Mouse (Mus musculus) forebrain, embryonic 13.5 days (tissue): ENCODE measurements at regions not wholly inside any gene's neighbourhood (a gene's known extent, or its start where the extent isn't known, plus 50 kb on each side); places are given as distances from the start of the nearest gene placed in this dataset.

Source experiments
- ATAC-seq: fragments of 200-750 bp; cut with Nextera tagmentation; 2 replicates; pipeline ENCODE4 v1.8.0; 2017
- H3K27ac ChIP-seq: fragments of 300-500 bp; sonication (generic); 2 replicates; pipeline ENCODE4 v1.5.1; 2015; ENCODE audit warnings: inconsistent platforms, mild to moderate bottlenecking, moderate library complexity
- H3K27me3 ChIP-seq: fragments of 300-500 bp; sonication (generic); 2 replicates; pipeline ENCODE4 v1.6.1; 2015; ENCODE audit warnings: mild to moderate bottlenecking, inconsistent platforms
- H3K36me3 ChIP-seq: fragments of 300-500 bp; sonication (generic); 2 replicates; pipeline ENCODE4 v1.6.1; 2015; ENCODE audit warnings: mild to moderate bottlenecking, inconsistent platforms; ENCODE audit not compliant: poor library complexity, severe bottlenecking
- H3K4me1 ChIP-seq: fragments of 300-500 bp; sonication (generic); 2 replicates; pipeline ENCODE4 v1.6.1; 2015; ENCODE audit warnings: inconsistent platforms
- H3K4me2 ChIP-seq: fragments of 300-500 bp; sonication (generic); 2 replicates; pipeline ENCODE4 v1.6.1; 2015; ENCODE audit warnings: inconsistent platforms, mild to moderate bottlenecking, moderate library complexity
- H3K4me3 ChIP-seq: fragments of 300-500 bp; sonication (generic); 2 replicates; pipeline ENCODE4 v1.5.1; 2015; ENCODE audit warnings: mild to moderate bottlenecking, inconsistent platforms
- H3K9ac ChIP-seq: fragments of 300-500 bp; sonication (generic); 2 replicates; pipeline ENCODE4 v1.6.1; 2015; ENCODE audit warnings: mild to moderate bottlenecking, inconsistent platforms
- H3K9me3 ChIP-seq: fragments of 300-500 bp; sonication (generic); replicated peaks from 2 replicates; pipeline ENCODE4 v1.6.1; 2016; ENCODE audit warnings: inconsistent platforms
- WGBS: fragments of 180-500 bp; shearing (Covaris S2); methylation state at CpG from one replicate; pipeline ENCODE4 v1.1.7; 2015; 5-methylcytosine and 5-hydroxymethylcytosine counted together

GRCm38 (mm10) chr6:60217840-60218239 is 611.8 kb downstream of the Snca start:
- no peak overlapping the region for H3K4me2 ChIP-seq
- no peak overlapping the region for H3K4me3 ChIP-seq
- H3K9ac ChIP-seq: no peak overlapping the region
- ATAC-seq: no peak
- no peaks in the 10 kb centered on the region for H3K36me3 ChIP-seq
- H3K9me3 ChIP-seq: no peaks in the 10 kb centered on the region
- no peaks in the 10 kb centered on the region for H3K4me1 ChIP-seq
- H3K27me3 ChIP-seq: no peaks in the 10 kb centered on the region
- no peak overlapping the region for H3K27ac ChIP-seq

- peak; percentile 59; the same call in 1 of the 2 replicates for ATAC-seq
- no peaks in the 10 kb centered on the region; the same call in 1 of the 2 replicates for H3K9me3 ChIP-seq
- 71% methylated on average over 10 of the region's 10 CpGs for WGBS
Measured at GRCm38 (mm10) chr6:60201548-60201947, 628.1 kb downstream of the Snca start.

More at GRCm38 (mm10) chr6:60201548-60201947, 628.1 kb downstream of the Snca start:
- Histone ChIP-seq H3K9ac (no peak overlapping the region), H3K4me1 (no peaks in the 10 kb centered on the region), H3K4me3 (no peak overlapping the region), H3K27ac (no peak overlapping the region), H3K4me2 (no peak overlapping the region), H3K27me3 (no peaks in the 10 kb centered on the region), H3K36me3 (no peaks in the 10 kb centered on the region)
